10 mouse cellular contexts compared by ENCODE assay signal in genomic region chr9:59653371-59653770, GRCm38 (mm10). TPM values are rescaled to one million over a fixed set of nuclear protein-coding genes. Genes with fewer than 3 reads are reported as not detected.
DNase-seq lines count a peak whose midpoint lies in the region.
"Had no signal": no experiment of that assay in that cellular context is flagged by ENCODE, and none has a peak within 500 bp of the region (broad histone marks: within the 10 kb centered on the region; RNA-seq: fewer than 3 reads in every experiment).

No protein-coding gene starts in this region.

- H3K27ac ChIP-seq in brown adipose tissue, adult 24 weeks (replicated peaks; ENCODE audit: low read depth, low read length): 0 out of 2 replicates have a peak overlapping the region, but pooled peaks have one; percentile 18
- H3K27ac ChIP-seq: hindbrain, embryonic 13.5 days had no signal

- H3K4me3 ChIP-seq in brown adipose tissue, adult 24 weeks (ENCODE audit: insufficient read depth, low read depth, low read length): no peak overlapping the region
- peak overlapping the region; percentile 86 for H3K4me3 ChIP-seq in megakaryocyte, embryonic 14.5 days (replicated peaks)
- H3K4me3 ChIP-seq: hindbrain, embryonic 13.5 days had no signal

- H3K36me3 ChIP-seq in megakaryocyte, embryonic 14.5 days (replicated peaks; ENCODE audit: low read length): peaks cover 40% of the 10 kb centered on the region

- no peaks in the 10 kb centered on the region for H3K4me1 ChIP-seq in brown adipose tissue, adult 24 weeks (ENCODE audit: control insufficient read depth, insufficient read depth, insufficient read length, low read length)
- peaks cover 61% of the 10 kb centered on the region for H3K4me1 ChIP-seq in megakaryocyte, embryonic 14.5 days

- no peaks in the 10 kb centered on the region for H3K27me3 ChIP-seq in megakaryocyte, embryonic 14.5 days (replicated peaks)
- H3K27me3 ChIP-seq: hindbrain, embryonic 13.5 days had no signal

- H3K9me3 ChIP-seq in megakaryocyte, embryonic 14.5 days: no peaks in the 10 kb centered on the region
- H3K9me3 ChIP-seq: hindbrain, embryonic 13.5 days had no signal

- DNase-seq in ovary, adult 18-20 months (ENCODE audit: low spot score): peak; percentile 32
- no peak for DNase-seq in ovary, postnatal 10 days (ENCODE audit: low spot score)
- peak; percentile 51 for DNase-seq in Muller cell, postnatal 12 days (ENCODE audit: inconsistent ontology term)
- no peak for DNase-seq in cerebellum, postnatal 14 days
- DNase-seq in embryo, embryonic 10 days (ENCODE audit: low spot score): no peak
- DNase-seq: cerebellum, adult 2 months; layer of hippocampus, postnatal 36 days had no signal

RNA-seq across cellular contexts. Expression of gene Pkm, which starts 2.8 kb away (rescaled TPM):
- polyA plus RNA-seq in brown adipose tissue, adult 24 weeks (2012; ENCODE audit: insufficient read depth, insufficient read length, missing spikeins): 1,903 and 1,933 TPM in 2 replicates
- polyA plus RNA-seq in megakaryocyte, embryonic 14.5 days (2012; ENCODE audit: insufficient read depth, low replicate concordance): 2,403 and 2,627 TPM in 2 replicates

RNA-seq across cellular contexts. Expression of gene Gramd2, which starts 26.6 kb away (rescaled TPM):
- polyA plus RNA-seq in brown adipose tissue, adult 24 weeks (2012; ENCODE audit: insufficient read depth, insufficient read length, missing spikeins): 0.58 TPM in 1 of 2 replicates, not detected in the other
- polyA plus RNA-seq in megakaryocyte, embryonic 14.5 days (2012; ENCODE audit: insufficient read depth, low replicate concordance): not detected in 2 replicates

RNA-seq across cellular contexts. Expression of gene Parp6, which starts 36.3 kb away (rescaled TPM):
- polyA plus RNA-seq in brown adipose tissue, adult 24 weeks (2012; ENCODE audit: insufficient read depth, insufficient read length, missing spikeins): 32.8 and 40.1 TPM in 2 replicates
- polyA plus RNA-seq in megakaryocyte, embryonic 14.5 days (2012; ENCODE audit: insufficient read depth, low replicate concordance): 5.5 and 6.2 TPM in 2 replicates

Comparison
In these comparisons a context has a peak if more than half of its experiments do, and no peak if none do; other contexts are left out.
1. DNase-seq: peak in ovary, adult 18-20 months (single experiment) and Muller cell, postnatal 12 days (single experiment); none in ovary, postnatal 10 days (single experiment), cerebellum, postnatal 14 days (0 of 2) and embryo, embryonic 10 days (single experiment).